Comparison of ENCODE assay signal across 9 mouse cellular contexts in genomic region chr13:44907702-44908101, GRCm38 (mm10).
DNase-seq lines count a peak whose midpoint lies in the region; ATAC-seq and TF ChIP-seq lines count a peak whose summit lies in the region.
"Had no signal": no experiment of that assay in that cellular context is flagged by ENCODE, and none has a peak within 500 bp of the region (broad histone marks: within the 10 kb centered on the region; RNA-seq: fewer than 3 reads in every experiment).

No protein-coding gene starts in this region.

- H3K4me2 ChIP-seq in stomach, postnatal 0 days (replicated peaks; ENCODE audit: low read depth): no peak overlapping the region
- H3K4me2 ChIP-seq: liver, embryonic 13.5 days had no signal

- ATAC-seq in stomach, postnatal 0 days (ENCODE audit: low FRiP score, low TSS enrichment): peak; percentile 88

- H3K9me3 ChIP-seq in stomach, postnatal 0 days (ENCODE audit: control insufficient read depth, low read length): no peaks in the 10 kb centered on the region
- H3K9me3 ChIP-seq: liver, embryonic 13.5 days had no signal

- no peak overlapping the region for H3K4me3 ChIP-seq in stomach, postnatal 0 days (ENCODE audit: low read depth, low read length)
- H3K4me3 ChIP-seq: liver, embryonic 13.5 days had no signal

- H3K36me3 ChIP-seq in stomach, postnatal 0 days (ENCODE audit: control insufficient read depth, insufficient read depth, low read length): peaks cover 5% of the 10 kb centered on the region; the same call in 1 of the 2 replicates

- 0 out of 2 replicates have a peak, but pooled peaks have one; percentile 4 for TF ChIP-seq CTCF in stomach, postnatal 0 days (IDR thresholded peaks at IDR 0.05; ENCODE audit: low read depth)

- no peaks in the 10 kb centered on the region for H3K27me3 ChIP-seq in stomach, postnatal 0 days (ENCODE audit: control insufficient read depth, insufficient read depth, low read length)
- H3K27me3 ChIP-seq: liver, embryonic 13.5 days had no signal

- no peaks in the 10 kb centered on the region; the same call in 1 of the 2 replicates for H3K4me1 ChIP-seq in stomach, postnatal 0 days (replicated peaks; ENCODE audit: control insufficient read depth, insufficient read depth)

- peak; percentile 91 for DNase-seq in MN1 (ENCODE audit: low spot score)
- peak; percentile 80 for DNase-seq in cerebellum, adult 11 months
- peak; percentile 91 to 94 for DNase-seq in frontal cortex, adult 2 months (ENCODE audit: extremely low spot score in 1 of 2, low spot score in 1 of 2)
- DNase-seq in heart, postnatal 14 days: peak; percentile 84 to 90
- DNase-seq in layer of hippocampus, adult 18-20 months (ENCODE audit: low spot score in 2 of 2): peak; percentile 85 to 94
- DNase-seq in lung, postnatal 10 days: peak; percentile 96
- peak; percentile 70 for DNase-seq in stomach, postnatal 0 days (ENCODE audit: low spot score)
- no peak for DNase-seq in B cell, adult 2 months
- DNase-seq: liver, embryonic 13.5 days had no signal

- intact Hi-C loops in heart, postnatal 14 days (cut with DNase I): loop anchor here (5.0 kb wide), 2 partner anchors 65 to 1110 kb away; no protein-coding TSS in a partner anchor

- no peak for TF ChIP-seq EP300 in stomach, postnatal 0 days (optimal IDR thresholded peaks at IDR 0.05)

- 31% methylated on average over 6 of the region's 6 CpGs for WGBS in stomach, postnatal 0 days

- no peak overlapping the region for H3K9ac ChIP-seq in stomach, postnatal 0 days (ENCODE audit: low read length)
- H3K9ac ChIP-seq: liver, embryonic 13.5 days had no signal

- H3K27ac ChIP-seq in stomach, postnatal 0 days (replicated peaks): no peak overlapping the region

Comparison
In these comparisons a context has a peak if more than half of its experiments do, and no peak if none do; other contexts are left out.
1. DNase-seq: peak in MN1 (single experiment), cerebellum, adult 11 months (single experiment), frontal cortex, adult 2 months (2 of 2), heart, postnatal 14 days (2 of 2), layer of hippocampus, adult 18-20 months (2 of 2), lung, postnatal 10 days (single experiment) and stomach, postnatal 0 days (single experiment); none in B cell, adult 2 months (0 of 2).